Mouse (Mus musculus): ENCODE measurements around the gene Ric8b. TPM values are rescaled to one million over a fixed set of nuclear protein-coding genes. Genes with fewer than 3 reads are reported as not detected.
A peak's percentile ranks its signal among the peaks of the same experiment; 100 is the strongest.

Gene Ric8b
- polyA plus RNA-seq, 1 experiment from 2014 or later, result 31.2 TPM

GRCm38 (mm10) chr10:84966542-84966941 lies 49.1 kb downstream of the Ric8b start:
- WGBS, result 73% methylated on average over 2 of the region's 2 CpGs
- 0 out of 2 replicates have a peak overlapping the region, but pooled peaks have one; percentile 10 for H3K27ac ChIP-seq (ENCODE audit: low read depth, low read length)
- no peak for ATAC-seq

GRCm38 (mm10) chr10:84967645-84968044 lies 50.2 kb downstream of the Ric8b start:
- H3K27ac ChIP-seq (ENCODE audit: low read depth, low read length), result 0 out of 2 replicates have a peak overlapping the region, but pooled peaks have one; percentile 2
- DNase-seq (ENCODE audit: low spot score), result no peak
- H3K4me1 ChIP-seq (ENCODE audit: control insufficient read depth, insufficient read depth, low read length), result peaks cover 11% of the 10 kb centered on the region; the same call in 1 of the 2 replicates
- H3K4me2 ChIP-seq (ENCODE audit: low read length), result no peak overlapping the region
- no peaks in the 10 kb centered on the region for H3K9me3 ChIP-seq (replicated peaks; ENCODE audit: control insufficient read depth, low read length)
- no peak overlapping the region for H3K4me3 ChIP-seq (ENCODE audit: low read depth, low read length)
- H3K9ac ChIP-seq (ENCODE audit: low read length), result no peak overlapping the region
- no peak for ATAC-seq
- peaks cover 19% of the 10 kb centered on the region for H3K36me3 ChIP-seq (ENCODE audit: control insufficient read depth, insufficient read depth, low read length)
- no peaks in the 10 kb centered on the region for H3K27me3 ChIP-seq (replicated peaks; ENCODE audit: control insufficient read depth, insufficient read depth, low read length)
- 58% methylated on average over 6 of the region's 6 CpGs for WGBS

More at GRCm38 (mm10) chr10:84966542-84966941, 49.1 kb downstream of the Ric8b start:
- Histone ChIP-seq H3K4me3 (ENCODE audit: low read depth, low read length) (no peak overlapping the region), H3K36me3 (ENCODE audit: control insufficient read depth, insufficient read depth, low read length) (peaks cover 17% of the 10 kb centered on the region), H3K9me3 (replicated peaks; ENCODE audit: control insufficient read depth, low read length) (no peaks in the 10 kb centered on the region), H3K4me1 (ENCODE audit: control insufficient read depth, insufficient read depth, low read length) (peaks cover 11% of the 10 kb centered on the region; the same call in 1 of the 2 replicates), H3K4me2 (ENCODE audit: low read length) (no peak overlapping the region), H3K27me3 (replicated peaks; ENCODE audit: control insufficient read depth, insufficient read depth, low read length) (no peaks in the 10 kb centered on the region), H3K9ac (ENCODE audit: low read length) (no peak overlapping the region)
- DNase-seq (ENCODE audit: low spot score), result peak; percentile 17

- Histone ChIP-seq H3K9ac (ENCODE audit: low read length) (peak overlapping the region; percentile 10; the same call in 1 of the 2 replicates), H3K36me3 (ENCODE audit: control insufficient read depth, insufficient read depth, low read length) (peaks cover 23% of the 10 kb centered on the region), H3K27me3 (replicated peaks; ENCODE audit: control insufficient read depth, insufficient read depth, low read length) (no peaks in the 10 kb centered on the region), H3K4me3 (ENCODE audit: low read depth, low read length) (no peak overlapping the region), H3K9me3 (replicated peaks; ENCODE audit: control insufficient read depth, low read length) (no peaks in the 10 kb centered on the region), H3K4me1 (ENCODE audit: control insufficient read depth, insufficient read depth, low read length) (peaks cover 7% of the 10 kb centered on the region; the same call in 1 of the 2 replicates), H3K27ac (ENCODE audit: low read depth, low read length) (no peak overlapping the region), H3K4me2 (ENCODE audit: low read length) (no peak overlapping the region)
- no peak for ATAC-seq
- peak; percentile 32 for DNase-seq (ENCODE audit: low spot score)
- 31% methylated on average over 12 of the region's 12 CpGs for WGBS
Measured at GRCm38 (mm10) chr10:84968852-84969704, 51.7 kb downstream of the Ric8b start.

GRCm38 (mm10) chr10:84975264-84975663 lies 57.8 kb downstream of the Ric8b start:
- Histone ChIP-seq H3K4me2 (ENCODE audit: low read length) (no peak overlapping the region), H3K9me3 (replicated peaks; ENCODE audit: control insufficient read depth, low read length) (no peaks in the 10 kb centered on the region), H3K4me1 (ENCODE audit: control insufficient read depth, insufficient read depth, low read length) (peaks cover 8% of the 10 kb centered on the region), H3K4me3 (ENCODE audit: low read depth, low read length) (no peak overlapping the region), H3K36me3 (ENCODE audit: control insufficient read depth, insufficient read depth, low read length) (peaks cover 33% of the 10 kb centered on the region), H3K9ac (ENCODE audit: low read length) (no peak overlapping the region), H3K27ac (ENCODE audit: low read depth, low read length) (no peak overlapping the region), H3K27me3 (replicated peaks; ENCODE audit: control insufficient read depth, insufficient read depth, low read length) (no peaks in the 10 kb centered on the region)
- WGBS, result 92% methylated on average over 4 of the region's 4 CpGs
- ATAC-seq (no peak), DNase-seq (ENCODE audit: low spot score) (no peak)

- peak; percentile 46; the same call in 1 of the 2 replicates for ATAC-seq
- Histone ChIP-seq H3K9ac (ENCODE audit: low read length) (no peak overlapping the region), H3K4me2 (ENCODE audit: low read length) (no peak overlapping the region), H3K27ac (ENCODE audit: low read depth, low read length) (0 out of 2 replicates have a peak overlapping the region, but pooled peaks have one; percentile 44), H3K9me3 (replicated peaks; ENCODE audit: control insufficient read depth, low read length) (no peaks in the 10 kb centered on the region), H3K36me3 (ENCODE audit: control insufficient read depth, insufficient read depth, low read length) (peaks cover 35% of the 10 kb centered on the region), H3K27me3 (replicated peaks; ENCODE audit: control insufficient read depth, insufficient read depth, low read length) (no peaks in the 10 kb centered on the region), H3K4me3 (ENCODE audit: low read depth, low read length) (no peak overlapping the region), H3K4me1 (ENCODE audit: control insufficient read depth, insufficient read depth, low read length) (peaks cover 8% of the 10 kb centered on the region)
- WGBS, result 39% methylated on average over 8 of the region's 8 CpGs
- peak; percentile 72 for DNase-seq (ENCODE audit: low spot score)
Measured at GRCm38 (mm10) chr10:84976588-84977351, 59.4 kb downstream of the Ric8b start.

GRCm38 (mm10) chr10:84980291-84980690 lies 62.9 kb downstream of the Ric8b start:
- Histone ChIP-seq H3K9me3 (replicated peaks; ENCODE audit: control insufficient read depth, low read length) (no peaks in the 10 kb centered on the region), H3K27me3 (replicated peaks; ENCODE audit: control insufficient read depth, insufficient read depth, low read length) (no peaks in the 10 kb centered on the region), H3K4me3 (ENCODE audit: low read depth, low read length) (no peak overlapping the region), H3K27ac (ENCODE audit: low read depth, low read length) (no peak overlapping the region), H3K4me2 (ENCODE audit: low read length) (no peak overlapping the region), H3K9ac (ENCODE audit: low read length) (no peak overlapping the region), H3K36me3 (ENCODE audit: control insufficient read depth, insufficient read depth, low read length) (peaks cover 36% of the 10 kb centered on the region), H3K4me1 (ENCODE audit: control insufficient read depth, insufficient read depth, low read length) (peaks cover 8% of the 10 kb centered on the region)
- ATAC-seq (no peak), DNase-seq (ENCODE audit: low spot score) (no peak)
- WGBS, result 96% methylated on average over 5 of the region's 5 CpGs

- Histone ChIP-seq H3K27me3 (replicated peaks; ENCODE audit: control insufficient read depth, insufficient read depth, low read length) (no peaks in the 10 kb centered on the region), H3K9me3 (replicated peaks; ENCODE audit: control insufficient read depth, low read length) (no peaks in the 10 kb centered on the region), H3K4me2 (ENCODE audit: low read length) (no peak overlapping the region), H3K27ac (ENCODE audit: low read depth, low read length) (no peak overlapping the region), H3K36me3 (ENCODE audit: control insufficient read depth, insufficient read depth, low read length) (peaks cover 33% of the 10 kb centered on the region), H3K9ac (ENCODE audit: low read length) (no peak overlapping the region), H3K4me1 (ENCODE audit: control insufficient read depth, insufficient read depth, low read length) (peaks cover 7% of the 10 kb centered on the region), H3K4me3 (ENCODE audit: low read depth, low read length) (no peak overlapping the region)
- 93% methylated on average over 2 of the region's 2 CpGs for WGBS
- no peak for ATAC-seq
- no peak for DNase-seq (ENCODE audit: low spot score)
Measured at GRCm38 (mm10) chr10:84981441-84981840, 64.0 kb downstream of the Ric8b start.

DNA sequence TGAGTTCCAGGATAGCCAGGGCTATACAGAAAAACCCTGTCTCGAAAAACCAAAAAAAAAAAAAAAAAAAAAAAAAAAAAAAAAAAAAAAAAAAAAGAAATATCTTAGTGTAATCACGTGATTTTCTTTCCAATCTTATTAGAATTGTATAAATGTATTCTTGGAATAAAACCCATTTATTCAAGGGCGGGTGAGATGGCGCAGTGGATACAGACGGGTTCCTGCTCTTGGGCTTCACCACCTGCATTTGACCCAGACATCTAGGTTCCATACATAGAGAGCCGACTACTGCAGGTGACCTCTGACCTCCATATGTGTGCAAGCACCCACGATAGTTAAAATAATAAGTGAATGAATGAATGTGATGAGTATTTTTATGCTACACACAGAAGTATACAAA lies 65.3 kb downstream of the Ric8b start:
- no peaks in the 10 kb centered on the region for H3K4me1 ChIP-seq (ENCODE audit: control insufficient read depth, insufficient read depth, low read length)
- no peak overlapping the region for H3K9ac ChIP-seq (ENCODE audit: low read length)
- peaks cover 33% of the 10 kb centered on the region for H3K36me3 ChIP-seq (ENCODE audit: control insufficient read depth, insufficient read depth, low read length)
- WGBS, result 87% methylated on average over 7 of the region's 7 CpGs
- H3K4me2 ChIP-seq (ENCODE audit: low read length), result no peak overlapping the region
- DNase-seq (ENCODE audit: low spot score) (no peak), ATAC-seq (no peak)
- no peak overlapping the region for H3K4me3 ChIP-seq (ENCODE audit: low read depth, low read length)
- no peak overlapping the region for H3K27ac ChIP-seq (ENCODE audit: low read depth, low read length)
- H3K27me3 ChIP-seq (replicated peaks; ENCODE audit: control insufficient read depth, insufficient read depth, low read length), result no peaks in the 10 kb centered on the region
- H3K9me3 ChIP-seq (replicated peaks; ENCODE audit: control insufficient read depth, low read length), result no peaks in the 10 kb centered on the region

Data from forebrain, embryonic 14.5 days (tissue).